Mouse (Mus musculus): ENCODE measurements around the gene Cdc26. TPM values are rescaled to one million over a fixed set of nuclear protein-coding genes. Genes with fewer than 3 reads are reported as not detected.

Gene Cdc26
- polyA plus RNA-seq (2015; fragmentation: Nextera tagmentation; extraction: Ambion mirVana) = 141 and 148 TPM in 2 replicates

GRCm38 (mm10) chr4:62408601-62409282 is at the start of gene Cdc26, which contains the start of gene Prpf4:
Gene Cdc26, minus strand, starts transcription at chr4:62408642.
Gene Prpf4, plus strand, starts transcription at chr4:62408797.
- Histone ChIP-seq H3K9ac (ENCODE audit: low read length) (peak within 1 kb of the TSS; percentile 98), H3K36me3 (ENCODE audit: control insufficient read depth, insufficient read depth, low read length) (peaks cover 22% of the 10 kb centered on the region), H3K27ac (ENCODE audit: low read length) (peak within 1 kb of the TSS; percentile 90), H3K4me1 (replicated peaks; ENCODE audit: control insufficient read depth, insufficient read depth, low read length) (peaks cover 12% of the 10 kb centered on the region), H3K9me3 (ENCODE audit: control insufficient read depth, low read length) (no peaks in the 10 kb centered on the region), H3K4me3 (ENCODE audit: low read length) (peak within 1 kb of the TSS; percentile 97), H3K27me3 (ENCODE audit: control insufficient read depth, insufficient read depth, low read depth, low read length) (no peaks in the 10 kb centered on the region), H3K4me2 (ENCODE audit: low read depth, low read length) (peak within 1 kb of the TSS; percentile 60)
- ATAC-seq (ENCODE audit: low read depth) = peak; percentile 99
- under 1% methylated on average over 39 of the region's 39 CpGs for WGBS

GRCm38 (mm10) chr4:62454995-62455394 is 46.6 kb upstream of the Cdc26 start:
- H3K36me3 ChIP-seq (ENCODE audit: control insufficient read depth, insufficient read depth, low read length) = no peaks in the 10 kb centered on the region; the same call in 1 of the 2 replicates
- H3K27ac ChIP-seq (ENCODE audit: low read length) = no peak overlapping the region
- no peak overlapping the region for H3K9ac ChIP-seq (ENCODE audit: low read length)
- 43% methylated on average over 5 of the region's 5 CpGs for WGBS
- peak; percentile 40; the same call in 1 of the 2 replicates for ATAC-seq (ENCODE audit: low read depth)
- H3K4me1 ChIP-seq (replicated peaks; ENCODE audit: control insufficient read depth, insufficient read depth, low read length) = no peaks in the 10 kb centered on the region
- H3K4me2 ChIP-seq (ENCODE audit: low read depth, low read length) = no peak overlapping the region
- H3K4me3 ChIP-seq (ENCODE audit: low read length) = no peak overlapping the region
- H3K27me3 ChIP-seq (ENCODE audit: control insufficient read depth, insufficient read depth, low read depth, low read length) = no peaks in the 10 kb centered on the region
- no peaks in the 10 kb centered on the region for H3K9me3 ChIP-seq (ENCODE audit: control insufficient read depth, low read length)

- no peak for ATAC-seq (ENCODE audit: low read depth)
- Histone ChIP-seq H3K4me2 (ENCODE audit: low read depth, low read length) (no peak overlapping the region), H3K9me3 (ENCODE audit: control insufficient read depth, low read length) (no peaks in the 10 kb centered on the region), H3K4me3 (ENCODE audit: low read length) (no peak overlapping the region), H3K36me3 (ENCODE audit: control insufficient read depth, insufficient read depth, low read length) (no peaks in the 10 kb centered on the region), H3K4me1 (replicated peaks; ENCODE audit: control insufficient read depth, insufficient read depth, low read length) (no peaks in the 10 kb centered on the region), H3K27ac (ENCODE audit: low read length) (no peak overlapping the region), H3K27me3 (ENCODE audit: control insufficient read depth, insufficient read depth, low read depth, low read length) (no peaks in the 10 kb centered on the region), H3K9ac (ENCODE audit: low read length) (no peak overlapping the region)
- WGBS = 52% methylated on average over 4 of the region's 4 CpGs
Measured at GRCm38 (mm10) chr4:62440986-62441385, 32.5 kb upstream of the Cdc26 start.

- Histone ChIP-seq H3K9me3 (ENCODE audit: control insufficient read depth, low read length) (no peaks in the 10 kb centered on the region), H3K27me3 (ENCODE audit: control insufficient read depth, insufficient read depth, low read depth, low read length) (no peaks in the 10 kb centered on the region), H3K4me3 (ENCODE audit: low read length) (no peak overlapping the region), H3K9ac (ENCODE audit: low read length) (no peak overlapping the region), H3K27ac (ENCODE audit: low read length) (no peak overlapping the region), H3K36me3 (ENCODE audit: control insufficient read depth, insufficient read depth, low read length) (no peaks in the 10 kb centered on the region), H3K4me1 (replicated peaks; ENCODE audit: control insufficient read depth, insufficient read depth, low read length) (no peaks in the 10 kb centered on the region), H3K4me2 (ENCODE audit: low read depth, low read length) (no peak overlapping the region)
- WGBS = 66% methylated on average over 4 of the region's 4 CpGs
- ATAC-seq (ENCODE audit: low read depth) = no peak
Measured at GRCm38 (mm10) chr4:62440544-62440943, 32.1 kb upstream of the Cdc26 start.

GRCm38 (mm10) chr4:62439793-62440192 is 31.4 kb upstream of the Cdc26 start:
- WGBS = 53% methylated on average over 4 of the region's 4 CpGs
- Histone ChIP-seq H3K27me3 (ENCODE audit: control insufficient read depth, insufficient read depth, low read depth, low read length) (no peaks in the 10 kb centered on the region), H3K27ac (ENCODE audit: low read length) (no peak overlapping the region), H3K4me3 (ENCODE audit: low read length) (no peak overlapping the region), H3K9ac (ENCODE audit: low read length) (no peak overlapping the region), H3K9me3 (ENCODE audit: control insufficient read depth, low read length) (no peaks in the 10 kb centered on the region), H3K36me3 (ENCODE audit: control insufficient read depth, insufficient read depth, low read length) (no peaks in the 10 kb centered on the region), H3K4me2 (ENCODE audit: low read depth, low read length) (no peak overlapping the region), H3K4me1 (replicated peaks; ENCODE audit: control insufficient read depth, insufficient read depth, low read length) (no peaks in the 10 kb centered on the region)
- no peak for ATAC-seq (ENCODE audit: low read depth)

GRCm38 (mm10) chr4:62437871-62438270 is 29.4 kb upstream of the Cdc26 start:
- no peak overlapping the region for H3K27ac ChIP-seq (ENCODE audit: low read length)

GRCm38 (mm10) chr4:62437256-62437778 is 28.9 kb upstream of the Cdc26 start:
- H3K4me2 ChIP-seq (ENCODE audit: low read depth, low read length) = no peak overlapping the region
- H3K9me3 ChIP-seq (ENCODE audit: control insufficient read depth, low read length) = no peaks in the 10 kb centered on the region
- H3K4me3 ChIP-seq (ENCODE audit: low read length) = no peak overlapping the region
- H3K9ac ChIP-seq (ENCODE audit: low read length) = no peak overlapping the region
- no peak for ATAC-seq (ENCODE audit: low read depth)
- H3K4me1 ChIP-seq (replicated peaks; ENCODE audit: control insufficient read depth, insufficient read depth, low read length) = no peaks in the 10 kb centered on the region
- 83% methylated on average over 3 of the region's 3 CpGs for WGBS
- H3K27ac ChIP-seq (ENCODE audit: low read length) = no peak overlapping the region
- no peaks in the 10 kb centered on the region for H3K27me3 ChIP-seq (ENCODE audit: control insufficient read depth, insufficient read depth, low read depth, low read length)
- no peaks in the 10 kb centered on the region for H3K36me3 ChIP-seq (ENCODE audit: control insufficient read depth, insufficient read depth, low read length)

More at GRCm38 (mm10) chr4:62437871-62438270, 29.4 kb upstream of the Cdc26 start:
- H3K9me3 ChIP-seq (ENCODE audit: control insufficient read depth, low read length) = no peaks in the 10 kb centered on the region
- no peaks in the 10 kb centered on the region for H3K36me3 ChIP-seq (ENCODE audit: control insufficient read depth, insufficient read depth, low read length)
- 66% methylated on average over 7 of the region's 7 CpGs for whole genome bisulfite sequencing
- no peak overlapping the region for H3K4me3 ChIP-seq (ENCODE audit: low read length)
- H3K4me2 ChIP-seq (ENCODE audit: low read depth, low read length) = no peak overlapping the region
- H3K9ac ChIP-seq (ENCODE audit: low read length) = no peak overlapping the region
- ATAC-seq (ENCODE audit: low read depth) = no peak
- H3K27me3 ChIP-seq (ENCODE audit: control insufficient read depth, insufficient read depth, low read depth, low read length) = no peaks in the 10 kb centered on the region
- H3K4me1 ChIP-seq (replicated peaks; ENCODE audit: control insufficient read depth, insufficient read depth, low read length) = no peaks in the 10 kb centered on the region

- WGBS = 75% methylated on average over 6 of the region's 6 CpGs
- H3K4me3 ChIP-seq (ENCODE audit: low read length) = no peak within 1 kb of the TSS
- H3K9me3 ChIP-seq (ENCODE audit: control insufficient read depth, low read length) = no peaks in the 10 kb centered on the region
- H3K27ac ChIP-seq (ENCODE audit: low read length) = no peak within 1 kb of the TSS
- H3K27me3 ChIP-seq (ENCODE audit: control insufficient read depth, insufficient read depth, low read depth, low read length) = no peaks in the 10 kb centered on the region
- H3K4me1 ChIP-seq (replicated peaks; ENCODE audit: control insufficient read depth, insufficient read depth, low read length) = no peaks in the 10 kb centered on the region
- no peak within 1 kb of the TSS for H3K4me2 ChIP-seq (ENCODE audit: low read depth, low read length)
- no peak for ATAC-seq (ENCODE audit: low read depth)
- no peaks in the 10 kb centered on the region for H3K36me3 ChIP-seq (ENCODE audit: control insufficient read depth, insufficient read depth, low read length)
- no peak within 1 kb of the TSS for H3K9ac ChIP-seq (ENCODE audit: low read length)
Measured at GRCm38 (mm10) chr4:62435081-62435480, 26.6 kb upstream of the Cdc26 start, which contains the start of gene Rnf183. Gene Rnf183, minus strand, starts transcription at chr4:62435252.

GRCm38 (mm10) chr4:62433939-62434870 is 25.8 kb upstream of the Cdc26 start:
- ATAC-seq (ENCODE audit: low read depth) = no peak
- 69% methylated on average over 7 of the region's 7 CpGs for WGBS
- Histone ChIP-seq H3K36me3 (ENCODE audit: control insufficient read depth, insufficient read depth, low read length) (no peaks in the 10 kb centered on the region), H3K9ac (ENCODE audit: low read length) (no peak overlapping the region), H3K27me3 (ENCODE audit: control insufficient read depth, insufficient read depth, low read depth, low read length) (no peaks in the 10 kb centered on the region), H3K4me3 (ENCODE audit: low read length) (no peak overlapping the region), H3K4me1 (replicated peaks; ENCODE audit: control insufficient read depth, insufficient read depth, low read length) (no peaks in the 10 kb centered on the region), H3K27ac (ENCODE audit: low read length) (no peak overlapping the region), H3K9me3 (ENCODE audit: control insufficient read depth, low read length) (no peaks in the 10 kb centered on the region), H3K4me2 (ENCODE audit: low read depth, low read length) (no peak overlapping the region)
